Mouse (Mus musculus): ENCODE results near the gene Akap13.
A peak's percentile ranks its signal among the peaks of the same experiment; 100 is the strongest.
"Not testable (repeated sequence)": the region's sequence is repeated elsewhere in the genome, so short reads cannot be mapped to it uniquely, and the experiment has no call there.

The Akap13 gene

GRCm38 (mm10) chr7:75767080-75767769 lies 311.9 kb downstream of the Akap13 start:
- not testable (repeated sequence) for DNase-seq (ENCODE audit: low spot score)

- DNase-seq (ENCODE audit: low spot score): no peak
Measured at GRCm38 (mm10) chr7:75768169-75768568, 312.8 kb downstream of the Akap13 start.

- DNase-seq (ENCODE audit: low spot score): no peak
Measured at GRCm38 (mm10) chr7:75769909-75770308, 314.6 kb downstream of the Akap13 start.

- not testable (repeated sequence) for DNase-seq (ENCODE audit: low spot score)
Measured at GRCm38 (mm10) chr7:75774095-75775078, 319.1 kb downstream of the Akap13 start.

- DNase-seq (ENCODE audit: low spot score): no peak
Measured at GRCm38 (mm10) chr7:75778053-75778452, 322.7 kb downstream of the Akap13 start.

- no peak for DNase-seq (ENCODE audit: low spot score)
Measured at GRCm38 (mm10) chr7:75780812-75781211, 325.5 kb downstream of the Akap13 start.

- DNase-seq (ENCODE audit: low spot score): no peak
Measured at GRCm38 (mm10) chr7:75781298-75781947, 326.1 kb downstream of the Akap13 start.

GRCm38 (mm10) chr7:75781948-75782722 lies 326.8 kb downstream of the Akap13 start:
- DNase-seq (ENCODE audit: low spot score): peak; percentile 84

GRCm38 (mm10) chr7:75782723-75783011 lies 327.3 kb downstream of the Akap13 start:
- no peak for DNase-seq (ENCODE audit: low spot score)

GRCm38 (mm10) chr7:75785388-75786328 lies 330.3 kb downstream of the Akap13 start:
- DNase-seq (ENCODE audit: low spot score): no peak

GRCm38 (mm10) chr7:75786812-75787211 lies 331.5 kb downstream of the Akap13 start:
- DNase-seq (ENCODE audit: low spot score): no peak

GRCm38 (mm10) chr7:75787371-75787770 lies 332.0 kb downstream of the Akap13 start:
- no peak for DNase-seq (ENCODE audit: low spot score)

- not testable (repeated sequence) for DNase-seq (ENCODE audit: low spot score)
Measured at GRCm38 (mm10) chr7:75788069-75788800, 332.9 kb downstream of the Akap13 start.

- not testable (repeated sequence) for DNase-seq (ENCODE audit: low spot score)
Measured at GRCm38 (mm10) chr7:75788801-75789135, 333.4 kb downstream of the Akap13 start.

- no peak for DNase-seq (ENCODE audit: low spot score)
Measured at GRCm38 (mm10) chr7:75789746-75790145, 334.4 kb downstream of the Akap13 start.

- not testable (repeated sequence) for DNase-seq (ENCODE audit: low spot score)
Measured at GRCm38 (mm10) chr7:75791092-75791837, 335.9 kb downstream of the Akap13 start.

- no peak for DNase-seq (ENCODE audit: low spot score)
Measured at GRCm38 (mm10) chr7:75793091-75793490, 337.8 kb downstream of the Akap13 start.

- no peak for DNase-seq (ENCODE audit: low spot score)
Measured at GRCm38 (mm10) chr7:75793654-75794335, 338.5 kb downstream of the Akap13 start.

GRCm38 (mm10) chr7:75795106-75795505 lies 339.8 kb downstream of the Akap13 start:
- no peak for DNase-seq (ENCODE audit: low spot score)
